Mouse (Mus musculus) adrenal gland, adult (tissue): ENCODE measurements around the gene Duxbl2.
"Not testable (repeated sequence)": the region's sequence is repeated elsewhere in the genome, so short reads cannot be mapped to it uniquely, and the experiment has no call there.

Experiments used
- DNase-seq, 2 experiments: peaks; one replicate each; pipeline ENCODE4 v3.0.0; 2022 to 2023; ENCODE audit warnings: low spot score in 1 of 2; ENCODE audit not compliant: inconsistent age in 2 of 2

Duxbl2 gene

DNA sequence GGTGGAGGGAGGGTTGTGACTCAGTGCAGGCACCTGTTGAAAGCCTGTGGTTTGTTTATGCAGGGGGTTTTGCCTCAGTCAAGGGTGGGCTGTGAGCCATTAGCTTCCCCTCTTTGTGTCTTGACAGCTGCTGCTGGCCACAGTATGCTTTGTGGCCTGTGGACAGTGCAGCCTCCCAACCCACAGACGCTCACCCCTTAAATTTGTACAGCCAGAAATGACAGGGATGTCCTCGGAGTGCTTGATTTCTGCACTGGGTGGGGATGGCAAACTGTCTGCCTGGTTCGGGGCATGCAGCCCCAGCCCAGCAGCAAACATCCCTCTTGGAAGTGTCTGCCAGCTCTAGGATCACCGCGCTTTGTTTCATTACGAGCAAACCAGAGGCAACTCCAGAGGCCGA lies at the start of gene Duxbl2:
TSS of gene Duxbl2 (plus strand) at position 200 of the 400 bp plus-strand sequence.
- DNase-seq, result not testable (repeated sequence)

DNA sequence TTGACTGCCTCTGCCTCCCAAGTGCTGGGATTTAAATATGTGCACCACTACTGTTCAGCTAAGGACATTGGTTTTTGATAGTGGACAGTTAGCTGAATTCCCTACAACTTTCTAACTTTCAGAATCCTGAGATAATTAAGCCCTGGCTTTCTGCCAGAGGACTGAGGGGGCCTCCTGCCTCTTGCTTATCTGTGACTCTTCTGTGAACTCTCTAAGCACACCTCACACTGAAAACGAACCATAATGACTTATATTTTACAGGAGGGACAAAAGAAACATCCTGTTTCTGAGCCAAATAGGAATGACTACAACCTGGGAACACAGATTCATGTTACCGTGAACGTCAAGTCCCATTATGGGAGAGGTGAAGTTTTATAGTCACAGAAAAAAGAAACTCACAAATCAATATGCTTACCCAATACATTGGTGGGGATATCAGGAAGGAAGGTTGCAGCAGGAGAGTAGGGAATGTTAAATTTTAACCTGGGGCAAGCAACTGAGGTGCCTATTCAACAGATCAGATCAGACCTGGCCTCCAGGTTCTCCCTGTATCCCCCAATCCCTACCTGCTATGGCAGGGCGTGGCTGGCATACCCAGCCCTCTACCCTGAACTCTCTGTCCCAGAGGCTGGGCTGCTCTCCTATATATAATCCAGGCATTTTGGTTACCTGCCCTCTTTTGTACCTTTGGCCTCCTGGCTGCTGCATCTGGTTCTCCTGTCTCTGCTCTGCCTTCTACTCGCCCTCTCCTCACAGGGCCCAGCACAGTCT lies 41.3 kb upstream of the Duxbl2 start:
- not testable (repeated sequence) for DNase-seq

DNA sequence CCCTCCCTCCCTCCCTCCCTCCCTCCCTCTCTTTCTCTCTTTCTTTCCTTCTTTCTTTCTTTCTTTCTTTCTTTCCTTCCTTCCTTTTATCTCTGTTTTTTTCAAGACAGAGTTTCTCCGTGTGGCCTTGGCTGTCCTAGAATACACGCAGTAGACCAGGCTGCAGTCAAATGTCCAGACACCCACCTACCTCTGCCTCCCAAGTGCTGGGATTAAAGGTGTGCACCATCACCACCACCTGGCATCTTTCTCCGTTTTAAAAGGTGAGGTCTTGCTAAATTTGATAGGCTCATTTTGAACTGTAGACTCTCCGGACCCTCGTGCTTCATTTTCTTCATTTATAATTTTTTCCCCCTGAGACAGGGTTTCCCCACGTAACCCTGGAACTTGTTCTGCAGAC lies 36.9 kb upstream of the Duxbl2 start, which contains the start of gene Cphx2:
TSS of gene Cphx2 (plus strand) at position 301 of the 400 bp plus-strand sequence.
- not testable (repeated sequence) for DNase-seq

DNA sequence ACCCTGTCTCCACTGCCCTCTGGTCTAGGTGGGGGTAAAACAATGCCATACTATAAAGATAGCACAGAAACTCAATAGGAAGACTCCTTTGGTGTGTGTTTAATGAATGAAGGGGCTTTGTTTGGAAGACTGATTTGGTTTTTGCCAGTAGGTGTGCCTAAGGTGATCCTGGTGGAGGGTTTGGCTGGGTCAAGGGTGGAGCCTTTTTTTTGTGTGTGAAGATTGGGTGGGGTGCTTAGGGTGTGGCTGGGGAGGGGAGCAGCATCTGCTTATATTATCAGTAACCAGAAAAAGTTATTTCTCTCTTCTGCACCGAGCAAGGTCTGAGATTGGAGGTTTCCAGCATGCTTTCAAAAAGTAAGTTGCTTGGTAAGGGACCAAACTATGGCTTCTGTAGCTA lies 36.2 kb upstream of the Duxbl2 start, which contains the start of gene Cphx3:
TSS of gene Cphx3 (plus strand) at position 301 of the 400 bp plus-strand sequence.
- not testable (repeated sequence) for DNase-seq

DNA sequence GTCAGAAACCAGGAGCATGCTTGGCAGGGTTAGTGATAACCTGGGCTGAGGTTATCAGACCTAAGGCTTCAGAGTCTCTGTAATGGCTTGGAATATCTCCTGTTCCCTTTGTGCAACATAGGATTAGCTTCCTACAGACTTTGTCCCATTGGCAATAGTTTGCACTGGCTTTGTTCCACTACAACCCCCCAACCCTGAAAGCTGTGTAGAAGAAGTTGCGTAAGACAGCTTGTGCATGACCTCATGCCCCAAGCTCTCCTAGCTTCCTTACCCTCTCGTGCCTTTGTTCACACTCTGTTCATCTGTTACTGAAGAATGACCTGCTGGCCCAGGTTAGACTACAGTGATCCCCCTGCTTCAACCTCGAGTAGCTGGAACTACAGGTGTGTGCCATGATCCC lies 20.5 kb upstream of the Duxbl2 start:
- DNase-seq, result not testable (repeated sequence)

DNA sequence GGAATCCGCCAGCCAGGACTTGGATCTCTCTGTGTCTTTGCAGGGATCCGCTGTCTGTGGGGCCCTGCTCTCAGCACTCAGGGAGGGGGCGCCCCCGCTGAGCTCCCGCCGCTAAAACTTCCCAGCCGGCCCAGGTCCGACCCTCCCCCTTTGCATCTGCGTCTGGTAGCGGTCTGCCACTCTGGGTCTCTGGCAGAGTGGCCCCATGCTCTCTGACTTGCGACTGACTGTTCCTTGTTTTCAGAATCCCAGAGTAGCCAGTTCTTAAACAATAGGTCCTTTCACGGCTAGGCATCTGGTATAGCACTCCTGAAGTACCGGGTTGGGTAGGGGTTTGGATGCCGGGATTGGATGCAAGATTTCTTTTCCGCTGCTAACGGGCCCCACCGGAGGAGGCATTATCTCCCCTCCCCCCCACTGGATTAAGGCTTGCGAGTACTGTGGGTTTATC lies 426 bp downstream of the Duxbl2 start:
- not testable (repeated sequence) for DNase-seq

DNA sequence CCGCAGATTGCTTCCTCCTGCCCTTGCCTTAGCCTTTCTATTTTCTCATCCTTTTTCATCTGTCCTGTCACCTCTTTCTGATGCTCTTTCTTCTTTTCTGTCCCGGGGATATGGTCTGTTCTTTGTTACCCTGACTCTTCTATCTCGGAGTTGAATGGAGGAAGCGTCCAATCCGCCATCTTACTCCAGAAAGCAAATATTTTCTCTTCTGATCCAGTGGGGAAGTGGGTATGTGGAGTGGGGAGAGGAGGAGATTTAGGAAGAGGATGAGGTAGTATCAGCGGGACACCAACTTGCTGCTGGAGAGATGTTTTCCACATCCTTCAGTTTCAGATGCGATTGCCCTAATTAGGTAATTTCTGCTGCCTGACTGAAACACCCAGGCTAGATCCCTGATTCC lies 946 bp downstream of the Duxbl2 start:
- DNase-seq, result not testable (repeated sequence)

DNA sequence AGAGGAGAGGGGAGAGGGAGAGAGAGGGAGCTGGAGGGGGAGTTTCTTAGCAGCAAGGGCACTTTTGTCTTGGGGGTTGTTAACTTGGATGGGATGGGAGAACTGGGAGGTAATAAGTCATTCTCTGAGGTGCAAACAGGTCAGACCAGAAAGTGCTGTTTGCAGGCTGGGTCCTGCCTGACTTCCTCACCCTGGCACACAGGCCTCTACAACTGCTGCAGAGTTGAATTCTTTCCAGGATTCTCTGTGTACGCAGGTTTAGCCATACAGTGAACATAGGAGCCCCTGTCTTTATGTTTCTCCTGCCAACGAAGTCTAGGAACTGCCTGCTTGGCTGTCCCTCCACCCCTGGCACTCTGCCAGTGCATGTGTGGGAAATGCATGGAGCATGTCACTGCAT lies 28.9 kb downstream of the Duxbl2 start:
- DNase-seq, result not testable (repeated sequence)

DNA sequence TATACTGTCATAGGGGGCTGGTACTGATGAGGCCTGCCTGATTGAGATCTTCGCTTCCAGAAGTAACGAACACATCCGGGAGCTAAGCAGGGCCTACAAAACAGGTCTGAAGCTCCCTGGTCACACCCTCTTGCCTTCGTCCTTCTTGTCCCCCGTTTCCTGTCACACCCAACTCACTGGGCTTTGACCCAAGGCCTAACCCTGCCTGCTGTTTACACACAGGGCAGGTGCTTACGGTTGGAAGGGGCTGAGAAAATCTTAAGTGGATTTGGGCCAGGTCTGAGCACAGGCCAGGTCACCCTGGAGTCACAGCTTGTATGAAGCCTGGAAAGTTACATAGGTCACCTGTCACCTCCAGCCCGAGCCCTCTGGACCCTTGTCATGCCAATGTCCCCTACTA lies 37.9 kb downstream of the Duxbl2 start:
- not testable (repeated sequence) for DNase-seq

DNA sequence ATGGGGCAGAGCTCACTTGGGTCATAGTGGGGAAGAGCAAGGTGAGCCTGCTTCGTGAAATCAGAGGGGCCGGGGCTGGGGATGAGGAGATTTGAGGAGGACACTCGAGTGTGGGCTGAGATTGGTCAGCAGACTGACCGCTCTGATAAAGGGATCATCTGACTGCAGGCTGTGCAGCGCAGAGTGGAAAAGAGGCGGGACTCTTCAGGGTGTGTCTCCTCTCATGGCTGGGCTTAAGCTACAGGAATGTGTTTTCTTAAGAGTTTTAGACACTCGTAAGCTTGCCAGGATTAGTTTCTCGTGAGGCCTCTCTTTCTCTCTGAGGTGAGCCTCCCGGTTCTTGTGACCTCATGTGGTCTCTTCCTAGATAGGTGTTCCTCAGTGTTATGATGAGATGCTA lies 43.0 kb downstream of the Duxbl2 start:
- DNase-seq, result not testable (repeated sequence)

DNA sequence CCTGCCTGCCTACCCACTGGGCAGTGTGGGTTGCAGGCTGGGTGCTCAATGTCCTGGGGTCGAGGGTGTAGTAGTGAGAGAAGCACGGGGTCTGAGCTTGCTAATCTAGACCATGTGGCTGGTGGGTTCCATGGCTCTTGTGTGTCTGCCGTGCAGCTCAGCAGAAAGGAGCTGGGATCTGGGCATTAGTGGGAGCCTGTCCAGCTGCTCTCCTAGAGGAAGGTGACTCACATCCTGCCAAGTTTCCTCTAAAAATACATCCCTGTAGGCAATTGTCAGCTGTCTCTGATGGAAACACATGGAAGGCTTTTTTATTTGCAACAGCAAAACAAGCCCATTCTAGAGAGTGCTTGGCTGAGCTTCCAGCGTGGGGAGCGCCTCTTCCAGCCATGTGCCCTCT lies 44.3 kb downstream of the Duxbl2 start:
- DNase-seq, result not testable (repeated sequence)

DNA sequence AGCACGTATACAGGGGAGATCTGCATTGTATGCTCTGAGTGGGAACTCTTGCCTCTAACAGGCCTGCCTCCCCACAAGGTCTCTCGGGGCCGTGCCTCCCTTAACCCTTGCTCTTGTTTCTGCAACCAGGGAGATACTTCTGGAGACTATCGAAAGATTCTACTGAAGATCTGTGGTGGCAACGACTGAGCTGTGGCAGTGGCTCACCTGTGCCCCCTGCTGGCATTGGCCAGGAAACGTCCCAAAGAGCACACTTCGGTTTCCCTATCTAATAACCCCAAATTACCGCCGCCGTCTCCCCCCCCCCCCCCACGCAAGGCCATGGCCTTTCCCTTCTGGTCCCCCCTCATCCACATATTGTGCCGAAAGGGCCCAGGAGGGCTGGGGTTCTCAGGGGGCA lies 47.1 kb downstream of the Duxbl2 start:
- not testable (repeated sequence) for DNase-seq

DNA sequence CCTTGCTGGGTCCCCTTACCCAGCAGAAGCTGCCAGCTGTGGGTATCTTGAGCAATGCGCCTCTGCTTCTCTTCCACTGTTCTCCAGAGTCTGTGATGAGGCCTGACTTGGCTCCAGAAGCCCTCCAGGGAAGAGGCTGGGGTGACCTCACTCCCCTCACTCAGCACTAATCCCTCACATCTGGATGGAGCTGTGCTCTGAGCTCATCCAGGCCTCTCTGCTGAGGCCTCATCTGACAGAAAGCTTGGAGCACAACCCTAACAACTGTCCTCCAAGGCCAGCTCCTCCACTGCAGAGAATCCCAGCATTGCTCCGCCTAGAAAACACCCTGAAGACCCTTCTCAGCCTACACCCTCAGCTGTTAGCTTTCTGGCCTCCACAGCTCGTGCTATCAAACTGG lies 55.8 kb downstream of the Duxbl2 start:
- DNase-seq, result not testable (repeated sequence)

DNA sequence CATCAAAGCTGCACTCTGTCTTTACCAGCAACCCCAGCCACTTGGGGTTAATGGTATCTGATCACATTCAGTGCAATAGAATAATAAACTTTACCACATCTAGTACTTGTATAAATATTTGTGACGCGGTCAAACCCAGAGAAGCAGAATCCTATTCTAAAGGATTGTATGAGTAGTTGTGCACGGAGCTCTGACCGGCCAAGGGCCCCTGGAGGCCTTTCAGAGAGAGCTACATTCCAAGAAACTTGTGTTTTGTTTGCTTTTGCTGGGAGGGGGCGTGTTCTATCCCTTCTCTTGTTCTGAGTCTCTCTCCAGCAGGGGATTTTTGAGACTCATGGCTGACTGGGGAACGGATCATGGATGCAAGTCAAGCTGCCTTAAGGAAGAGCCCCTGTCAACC lies 56.9 kb downstream of the Duxbl2 start:
- DNase-seq, result not testable (repeated sequence)
